Mouse (Mus musculus) central nervous system, embryonic 18 days (tissue): ENCODE measurements around the gene Rnf167. TPM values are rescaled to one million over a fixed set of nuclear protein-coding genes. Genes with fewer than 3 reads are reported as not detected.

Experiments
- polyA plus RNA-seq: library from polyadenylated mRNA; depleted of rRNA; stranded (reverse); fragments of >200 nt; gene quantifications from 2 replicates; pipeline ENCODE4 v1.2.3, GENCODE M21; 2012; rRNA removed

Gene Rnf167
- 96.5 and 96.7 TPM in 2 replicates for polyA plus RNA-seq

DNA sequence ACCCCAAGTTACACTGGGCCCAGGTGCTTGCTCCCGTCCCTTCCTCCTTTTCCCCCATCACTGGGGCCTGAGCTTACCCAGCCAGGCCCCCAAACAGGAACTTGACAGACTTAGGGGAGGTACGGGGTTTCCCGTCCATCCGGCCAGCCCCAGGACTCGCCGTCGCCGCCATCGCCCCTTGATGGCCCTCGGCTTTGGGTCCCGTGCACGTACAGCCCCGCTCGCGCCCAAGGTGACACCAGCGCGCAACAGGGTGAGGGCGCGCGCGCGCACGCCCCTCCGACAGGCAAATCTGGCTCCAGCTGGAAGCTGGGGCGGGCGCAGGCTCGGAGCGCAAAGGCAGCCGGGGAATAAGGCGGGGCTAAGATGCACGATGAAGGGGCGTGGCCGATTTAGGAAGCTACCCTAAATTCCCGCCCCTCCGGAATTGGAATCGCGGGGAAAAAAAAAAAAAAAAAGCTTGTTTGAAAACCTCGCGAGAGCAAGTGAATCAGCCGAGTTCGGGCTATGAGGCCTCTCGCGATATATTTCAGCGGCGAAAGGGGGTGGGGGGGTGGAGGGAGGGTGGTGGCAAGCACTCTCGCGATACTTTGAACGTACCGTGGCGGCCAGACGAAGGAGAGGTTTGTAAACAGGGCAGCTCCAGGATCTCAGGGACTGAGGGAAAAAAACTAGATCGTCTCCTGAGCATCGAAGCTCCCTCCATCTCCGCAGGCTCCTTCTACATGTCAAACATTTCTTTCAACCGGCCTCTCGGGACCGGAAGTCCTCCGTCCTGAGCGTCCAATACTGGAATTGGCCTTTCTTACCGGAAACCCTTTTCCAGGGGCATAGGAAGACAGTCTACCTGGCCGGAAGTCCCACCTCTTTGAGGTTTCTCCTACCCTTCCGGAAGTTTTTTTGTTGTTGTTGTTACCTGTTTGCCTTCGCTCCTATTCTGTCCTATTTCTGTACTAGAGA lies at the start of gene Rnf167, which contains the start of gene Slc25a11:
Gene Rnf167 (plus strand): TSS at position 545 of the 960 bp plus-strand sequence.
Gene Slc25a11 (minus strand): TSS at position 789 of the 960 bp plus-strand sequence.

DNA sequence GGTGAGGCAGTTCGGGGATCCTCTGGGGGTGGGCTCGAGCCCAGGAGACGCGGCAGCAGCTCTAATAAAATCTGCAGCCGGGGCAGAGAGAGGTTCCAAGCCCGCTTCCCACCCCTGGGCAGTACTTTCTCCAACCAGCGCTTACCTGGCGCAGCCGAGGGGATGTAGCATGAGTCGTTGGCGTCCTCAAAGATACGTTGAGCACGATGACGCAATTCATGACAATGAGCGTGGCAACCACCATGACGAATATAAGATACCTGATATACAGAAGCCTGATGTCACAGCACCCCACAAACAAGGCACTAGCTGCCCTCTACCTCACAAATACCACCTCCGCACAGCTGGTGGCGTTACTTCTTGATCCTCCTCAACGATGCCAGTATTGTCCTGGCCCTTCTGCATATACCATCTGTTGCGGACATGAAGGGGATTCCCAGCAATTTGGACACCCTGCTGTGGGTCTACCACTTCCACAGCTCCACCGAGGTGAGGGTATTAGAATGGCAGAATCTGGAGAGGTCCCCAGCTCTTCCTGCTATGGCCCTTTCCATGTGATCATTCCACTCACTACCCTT lies 31.4 kb upstream of the Rnf167 start, which contains the start of gene 4930544D05Rik:
Gene 4930544D05Rik (plus strand): TSS at position 333 of the 578 bp plus-strand sequence.

DNA sequence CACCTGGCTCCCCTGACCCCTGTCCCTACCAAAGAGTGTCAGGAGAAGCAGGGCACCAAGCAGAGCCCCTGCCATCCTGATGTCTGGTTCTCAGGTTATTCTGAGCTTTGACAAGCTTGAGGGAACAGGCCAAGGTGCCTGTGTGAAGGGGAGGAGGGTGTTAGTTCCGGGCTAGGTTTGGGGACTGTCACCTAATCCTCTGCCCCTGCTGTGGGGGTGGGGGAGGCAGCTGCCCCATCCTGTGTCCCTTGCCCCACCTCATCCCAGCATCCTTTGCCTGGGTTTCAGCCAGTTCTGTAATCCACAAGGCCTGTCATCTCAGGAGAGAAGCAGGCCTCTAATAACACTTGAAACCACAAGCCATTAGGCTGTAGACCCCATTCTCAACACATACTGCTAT lies 27.9 kb upstream of the Rnf167 start, which contains the start of gene Chrne:
Gene Chrne (minus strand): TSS at position 116 of the 400 bp plus-strand sequence.

DNA sequence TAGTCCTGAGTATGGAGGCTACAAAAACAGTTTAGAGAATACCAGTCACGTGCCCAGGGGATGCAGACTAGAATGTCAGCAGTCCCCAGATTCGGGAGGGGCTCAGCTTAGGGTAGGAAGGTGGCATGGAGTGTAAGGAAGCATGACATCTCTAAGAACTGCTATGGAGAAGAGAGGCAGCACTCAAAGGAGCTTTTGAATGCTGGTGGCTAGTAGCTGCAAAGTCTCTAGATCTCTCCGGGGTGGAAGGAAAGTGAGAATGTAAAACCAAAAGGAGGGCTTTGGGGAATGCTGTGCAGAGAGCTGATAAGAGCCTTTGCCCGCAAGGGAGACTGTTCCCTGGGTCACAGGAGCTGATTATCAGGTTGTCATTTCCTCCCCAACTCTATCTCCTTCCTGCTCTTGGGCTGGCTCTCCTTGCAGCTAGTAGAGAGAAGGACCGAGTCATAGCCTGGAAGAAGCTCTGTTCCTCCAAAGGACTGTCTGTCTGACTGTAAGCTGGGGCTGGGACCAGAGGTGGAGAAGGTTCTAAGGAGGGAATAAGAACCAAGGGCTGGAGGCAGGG lies 8.2 kb upstream of the Rnf167 start, which contains the start of gene Gp1ba:
Gene Gp1ba (plus strand): TSS at position 409 of the 565 bp plus-strand sequence.

DNA sequence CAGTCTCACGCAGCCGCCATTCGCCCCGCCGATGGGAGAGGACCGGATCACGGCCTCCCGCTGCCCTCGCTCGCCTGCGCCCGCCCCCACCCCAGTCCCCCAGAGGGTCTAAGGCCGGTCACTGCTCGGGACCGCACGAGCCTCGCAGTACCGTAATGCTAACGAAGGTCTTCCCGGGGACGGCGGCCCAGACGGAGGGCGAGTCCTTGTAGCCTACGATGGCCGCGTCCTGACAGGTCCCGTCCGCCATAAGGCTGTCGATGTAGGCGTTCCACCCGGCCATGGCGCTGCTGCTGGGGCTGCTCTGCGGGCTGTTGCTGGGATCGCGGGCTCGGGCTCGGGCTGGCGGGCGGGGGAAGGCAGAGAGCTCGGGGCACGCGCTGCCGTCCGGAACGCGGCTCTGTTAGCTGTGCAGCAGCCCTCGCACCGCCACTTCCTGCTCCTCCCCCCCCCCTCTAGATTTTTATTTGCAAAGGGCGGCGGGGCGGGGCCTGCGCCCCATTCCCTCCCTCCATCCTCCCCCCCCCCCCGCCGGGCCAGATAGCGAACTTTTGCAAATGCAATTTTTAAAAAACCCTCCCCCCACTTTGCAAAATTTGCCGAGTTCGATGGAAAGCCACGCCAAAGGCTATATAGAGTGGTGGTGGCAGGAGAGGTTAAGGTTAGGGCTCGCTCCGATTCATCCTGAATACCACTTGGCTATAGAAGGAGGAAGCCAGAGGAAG lies 7.3 kb downstream of the Rnf167 start, which contains the start of gene Pfn1:
Gene Pfn1 (minus strand): TSS at position 447 of the 725 bp plus-strand sequence.

DNA sequence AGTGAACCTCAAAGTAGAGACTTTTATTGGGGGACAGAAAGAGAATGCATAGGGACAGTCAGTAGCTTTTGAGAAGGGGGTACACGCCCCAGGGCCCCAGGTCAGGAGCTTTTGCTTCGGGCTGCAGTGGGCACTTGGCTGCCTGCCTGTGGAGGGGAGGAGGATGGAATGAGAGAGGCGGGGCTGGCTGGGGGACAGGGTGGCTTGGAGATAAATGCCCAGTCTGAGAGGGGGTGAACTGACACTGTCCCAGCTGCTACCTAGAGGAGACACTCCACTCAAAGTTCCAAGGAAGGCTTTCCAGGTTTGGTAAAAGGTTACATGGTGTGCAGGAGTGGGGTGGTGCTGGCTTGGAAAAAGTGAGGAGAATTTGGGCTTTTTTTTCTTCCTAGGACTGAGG lies 9.9 kb downstream of the Rnf167 start, which contains the start of gene Eno3:
Gene Eno3 (plus strand): TSS at position 239 of the 400 bp plus-strand sequence.

DNA sequence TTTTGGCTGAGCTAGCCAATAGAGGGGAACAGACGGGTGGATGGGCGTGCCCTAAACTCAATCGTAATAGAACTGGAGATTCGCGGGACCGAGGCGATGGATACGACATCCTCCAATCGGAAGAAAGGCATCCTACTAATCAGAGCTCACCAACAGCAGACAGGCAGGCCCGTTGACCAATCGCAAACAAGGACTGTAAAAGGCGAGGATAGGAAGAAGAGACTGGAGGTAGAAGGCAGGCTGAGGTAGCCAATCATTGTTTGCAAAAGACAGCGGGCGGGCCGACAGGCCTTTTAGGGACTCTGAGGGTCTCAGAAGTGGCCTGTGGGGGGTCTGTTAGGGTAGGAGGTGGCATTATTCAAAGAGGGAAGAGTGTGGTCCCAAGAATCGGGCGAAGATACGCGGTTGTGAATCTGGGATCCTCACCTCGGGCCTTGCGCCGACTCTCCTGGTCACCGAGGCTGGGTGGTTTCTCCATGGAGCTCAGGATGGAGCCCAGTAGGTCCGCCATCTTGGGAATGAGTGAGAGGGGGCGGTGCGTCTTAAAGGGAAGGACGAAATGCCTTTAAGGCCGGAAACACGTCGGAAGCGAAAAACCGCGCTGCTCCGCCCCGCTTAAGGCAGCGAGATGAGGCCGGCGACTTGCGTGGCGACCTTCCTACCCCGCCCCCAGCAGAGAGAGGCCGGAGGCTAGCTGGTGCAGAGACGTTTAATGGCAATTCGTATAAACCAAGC lies 21.9 kb downstream of the Rnf167 start, which contains the start of gene Spag7:
Gene Spag7 (minus strand): TSS at position 646 of the 735 bp plus-strand sequence.

DNA sequence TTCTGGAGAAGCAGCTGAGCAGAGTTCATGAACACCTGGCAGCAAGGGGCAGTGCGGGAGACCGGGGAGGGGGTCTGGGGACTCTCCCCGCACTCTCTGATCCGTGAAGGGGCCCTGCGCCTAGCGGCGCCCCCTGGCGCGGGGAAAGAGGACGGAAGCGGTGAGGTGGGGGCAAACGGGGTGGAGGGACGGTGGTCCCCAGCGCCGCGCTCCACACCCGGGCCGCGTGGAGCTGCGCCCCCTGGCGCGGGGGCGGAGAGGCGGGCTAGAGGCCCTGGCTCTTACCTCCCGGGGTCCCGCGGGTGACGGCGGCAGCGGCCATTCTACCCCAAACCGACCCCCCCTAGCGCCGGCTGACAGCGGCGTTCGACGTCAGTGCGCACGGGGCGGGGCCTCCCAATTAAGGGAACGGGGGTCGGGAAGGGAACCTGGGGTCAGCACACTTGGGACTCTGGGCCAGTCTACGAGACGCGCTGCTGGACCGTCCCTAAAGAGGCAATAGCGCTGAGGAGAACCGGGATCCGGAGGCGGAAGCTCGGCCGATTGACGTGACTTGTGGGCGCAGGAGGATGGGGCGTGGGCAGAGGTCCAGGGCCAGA lies 40.7 kb downstream of the Rnf167 start, which contains the start of gene Camta2:
Gene Camta2 (minus strand): TSS at position 505 of the 599 bp plus-strand sequence.

DNA sequence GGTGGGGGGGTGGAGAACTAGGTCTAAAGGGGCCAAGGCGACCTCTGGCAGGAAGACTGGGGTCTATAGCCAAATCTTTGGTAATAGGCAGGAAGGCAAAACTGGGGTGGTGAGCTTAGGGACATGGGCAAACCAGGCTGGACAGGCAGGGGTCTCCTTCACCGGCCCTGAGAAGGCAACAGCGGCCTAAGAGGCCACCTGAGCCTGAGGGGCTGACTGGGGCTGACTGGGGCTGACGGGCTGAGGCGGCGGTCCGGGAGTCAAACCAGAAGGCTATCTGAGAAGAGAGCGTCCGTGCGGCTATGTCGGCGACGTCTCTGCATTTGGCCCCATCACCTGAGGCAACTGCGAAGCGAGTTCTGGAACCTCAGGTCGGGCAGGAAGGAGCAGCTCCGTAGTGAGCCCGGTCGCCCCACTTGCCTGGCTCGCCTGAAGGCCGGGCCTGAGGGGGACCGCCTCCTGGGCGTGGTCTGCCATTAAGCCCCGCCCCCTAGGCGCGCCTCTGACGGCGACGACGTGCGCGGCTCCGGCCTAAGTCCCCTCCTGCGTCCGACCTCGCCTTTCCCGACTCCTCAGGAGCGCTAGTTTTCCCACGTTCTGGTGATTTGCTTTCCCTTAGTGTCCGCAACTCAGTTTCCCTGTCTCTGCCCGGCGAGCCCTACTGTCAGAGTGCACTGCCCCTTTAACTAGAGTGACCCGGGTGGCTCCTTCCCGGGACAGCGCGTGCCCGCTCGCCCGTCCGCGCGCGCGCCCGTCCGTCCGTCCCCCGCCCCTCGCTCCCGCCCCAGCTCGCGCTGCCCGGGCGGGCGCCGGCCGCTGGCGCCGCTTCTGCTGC lies 52.9 kb downstream of the Rnf167 start, which contains the start of the genes Inca1 and Kif1c:
Gene Inca1 (minus strand): TSS at position 434 of the 835 bp plus-strand sequence.
Gene Kif1c (plus strand): TSS at position 827 of the 835 bp plus-strand sequence.

Other genes with a start within 250 kb of the Rnf167 start
- gene Pelp1, start 237.2 kb upstream of the Rnf167 start, polyA plus RNA-seq = 22.4 and 26.1 TPM in 2 replicates
- gene Arrb2, start 214.6 kb upstream of the Rnf167 start, polyA plus RNA-seq = 64.3 and 77.9 TPM in 2 replicates
- gene Med11, start 195.3 kb upstream of the Rnf167 start, polyA plus RNA-seq = 29.5 and 33.2 TPM in 2 replicates
- gene Zmynd15, start 187.8 kb upstream of the Rnf167 start, polyA plus RNA-seq = 1.4 and 1.6 TPM in 2 replicates
- 2.1 and 4.0 TPM in 2 replicates for gene Cxcl16, start 187.3 kb upstream of the Rnf167 start, polyA plus RNA-seq
- 5.3 and 6.0 TPM in 2 replicates for gene Tm4sf5, start 142.0 kb upstream of the Rnf167 start, polyA plus RNA-seq
- 0.17 TPM in 1 of 2 replicates, not detected in the other for gene Vmo1, start 132.6 kb upstream of the Rnf167 start, polyA plus RNA-seq
- gene Gltpd2, start 128.0 kb upstream of the Rnf167 start, polyA plus RNA-seq = not detected in 2 replicates
- gene Psmb6, start 121.9 kb upstream of the Rnf167 start, polyA plus RNA-seq = 411 and 440 TPM in 2 replicates
- gene Gm40193, start 114.3 kb upstream of the Rnf167 start, polyA plus RNA-seq = not detected in 2 replicates
- 30.0 and 37.4 TPM in 2 replicates for gene Pld2, start 107.2 kb upstream of the Rnf167 start, polyA plus RNA-seq
- gene Mink1, start 84.4 kb upstream of the Rnf167 start, polyA plus RNA-seq = 97.3 and 104 TPM in 2 replicates
- gene 4930544D05Rik, start 31.4 kb upstream of the Rnf167 start, polyA plus RNA-seq = 0.12 TPM in 1 of 2 replicates, not detected in the other
- 0.13 and 0.53 TPM in 2 replicates for gene Chrne, start 28.0 kb upstream of the Rnf167 start, polyA plus RNA-seq
- 0.05 TPM in 1 of 2 replicates, not detected in the other for gene Gp1ba, start 8.1 kb upstream of the Rnf167 start, polyA plus RNA-seq
- 113 and 117 TPM in 2 replicates for gene Slc25a11, start 244 bp downstream of the Rnf167 start, polyA plus RNA-seq
- 321 and 340 TPM in 2 replicates for gene Pfn1, start 7.4 kb downstream of the Rnf167 start, polyA plus RNA-seq
- 17.5 and 44.8 TPM in 2 replicates for gene Eno3, start 10.0 kb downstream of the Rnf167 start, polyA plus RNA-seq
- 70.3 and 73.0 TPM in 2 replicates for gene Spag7, start 22.2 kb downstream of the Rnf167 start, polyA plus RNA-seq
- 20.3 and 22.8 TPM in 2 replicates for gene Camta2, start 40.9 kb downstream of the Rnf167 start, polyA plus RNA-seq
- 0.49 and 0.56 TPM in 2 replicates for gene Inca1, start 52.9 kb downstream of the Rnf167 start, polyA plus RNA-seq
- gene Kif1c, start 53.3 kb downstream of the Rnf167 start, polyA plus RNA-seq = 16.3 and 18.0 TPM in 2 replicates
- gene Zfp3, start 117.0 kb downstream of the Rnf167 start, polyA plus RNA-seq = 9.1 TPM in 2 replicates
- gene Scimp, start 165.4 kb downstream of the Rnf167 start, polyA plus RNA-seq = 0.07 TPM in 1 of 2 replicates, not detected in the other
- gene Rabep1, start 197.5 kb downstream of the Rnf167 start, polyA plus RNA-seq = 35.8 and 38.5 TPM in 2 replicates